Mouse (Mus musculus): ENCODE data around the gene Notch2. TPM values are rescaled to one million over a fixed set of nuclear protein-coding genes. Genes with fewer than 3 reads are reported as not detected.

Gene Notch2
- polyA plus RNA-seq, 1 experiment from 2014 or later, result 42.7 TPM

DNA sequence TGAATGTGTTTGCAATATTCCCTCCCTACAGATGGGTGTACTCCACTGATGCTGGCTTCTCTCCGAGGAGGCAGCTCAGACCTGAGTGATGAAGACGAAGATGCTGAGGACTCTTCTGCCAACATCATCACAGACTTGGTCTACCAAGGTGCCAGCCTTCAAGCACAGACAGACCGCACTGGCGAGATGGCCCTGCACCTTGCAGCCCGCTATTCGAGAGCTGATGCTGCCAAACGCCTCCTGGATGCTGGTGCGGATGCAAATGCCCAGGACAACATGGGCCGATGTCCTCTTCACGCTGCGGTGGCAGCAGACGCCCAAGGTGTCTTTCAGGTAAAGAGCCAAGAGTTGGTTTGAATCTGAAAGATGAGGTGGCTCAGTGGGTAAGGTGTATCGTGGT is 129.5 kb downstream of the Notch2 start:
- no peak overlapping the region for H3K9ac ChIP-seq (ENCODE audit: low read depth, low read length)
- H3K27me3 ChIP-seq (ENCODE audit: control insufficient read depth, insufficient read depth, low read length), result no peaks in the 10 kb centered on the region
- no peak overlapping the region for H3K4me2 ChIP-seq (replicated peaks; ENCODE audit: low read depth, low read length)
- no peak for ATAC-seq (ENCODE audit: low FRiP score, low TSS enrichment)
- H3K9me3 ChIP-seq (ENCODE audit: control insufficient read depth, low read length), result no peaks in the 10 kb centered on the region
- H3K4me1 ChIP-seq (ENCODE audit: control insufficient read depth, insufficient read depth, low read length), result no peaks in the 10 kb centered on the region
- no peak overlapping the region for H3K4me3 ChIP-seq (ENCODE audit: low read length)
- H3K36me3 ChIP-seq (ENCODE audit: control insufficient read depth, insufficient read depth, low read length), result peaks cover 95% of the 10 kb centered on the region
- WGBS, result 96% methylated on average over 13 of the region's 13 CpGs
- no peak overlapping the region for H3K27ac ChIP-seq (ENCODE audit: low read depth, low read length)

DNA sequence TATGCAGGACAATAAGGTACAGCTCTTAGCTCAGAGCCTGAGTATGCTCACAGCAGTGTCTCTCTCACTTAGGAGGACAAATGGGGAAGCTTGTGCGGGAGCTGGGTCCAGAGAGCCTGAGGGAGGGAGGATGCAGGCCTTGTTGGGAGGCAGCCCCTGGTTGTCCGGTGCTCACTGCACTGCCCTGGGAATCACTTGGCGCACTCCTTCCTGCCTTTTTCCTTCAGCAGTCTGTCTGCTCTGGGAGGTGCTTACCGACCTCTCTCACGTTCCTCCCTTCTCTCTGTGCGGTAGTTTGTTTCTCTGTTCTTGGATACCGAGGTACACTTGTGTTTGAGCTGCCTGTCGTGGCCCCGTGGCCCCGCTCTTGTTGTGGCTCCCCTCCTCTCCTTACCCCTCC is 131.9 kb downstream of the Notch2 start:
- Histone ChIP-seq H3K36me3 (ENCODE audit: control insufficient read depth, insufficient read depth, low read length) (peaks cover 91% of the 10 kb centered on the region), H3K9ac (ENCODE audit: low read depth, low read length) (no peak overlapping the region), H3K27me3 (ENCODE audit: control insufficient read depth, insufficient read depth, low read length) (no peaks in the 10 kb centered on the region), H3K4me3 (ENCODE audit: low read length) (no peak overlapping the region), H3K4me2 (replicated peaks; ENCODE audit: low read depth, low read length) (no peak overlapping the region), H3K4me1 (ENCODE audit: control insufficient read depth, insufficient read depth, low read length) (no peaks in the 10 kb centered on the region), H3K9me3 (ENCODE audit: control insufficient read depth, low read length) (no peaks in the 10 kb centered on the region), H3K27ac (ENCODE audit: low read depth, low read length) (no peak overlapping the region)
- WGBS, result 75% methylated on average over 10 of the region's 10 CpGs
- no peak for ATAC-seq (ENCODE audit: low FRiP score, low TSS enrichment)

DNA sequence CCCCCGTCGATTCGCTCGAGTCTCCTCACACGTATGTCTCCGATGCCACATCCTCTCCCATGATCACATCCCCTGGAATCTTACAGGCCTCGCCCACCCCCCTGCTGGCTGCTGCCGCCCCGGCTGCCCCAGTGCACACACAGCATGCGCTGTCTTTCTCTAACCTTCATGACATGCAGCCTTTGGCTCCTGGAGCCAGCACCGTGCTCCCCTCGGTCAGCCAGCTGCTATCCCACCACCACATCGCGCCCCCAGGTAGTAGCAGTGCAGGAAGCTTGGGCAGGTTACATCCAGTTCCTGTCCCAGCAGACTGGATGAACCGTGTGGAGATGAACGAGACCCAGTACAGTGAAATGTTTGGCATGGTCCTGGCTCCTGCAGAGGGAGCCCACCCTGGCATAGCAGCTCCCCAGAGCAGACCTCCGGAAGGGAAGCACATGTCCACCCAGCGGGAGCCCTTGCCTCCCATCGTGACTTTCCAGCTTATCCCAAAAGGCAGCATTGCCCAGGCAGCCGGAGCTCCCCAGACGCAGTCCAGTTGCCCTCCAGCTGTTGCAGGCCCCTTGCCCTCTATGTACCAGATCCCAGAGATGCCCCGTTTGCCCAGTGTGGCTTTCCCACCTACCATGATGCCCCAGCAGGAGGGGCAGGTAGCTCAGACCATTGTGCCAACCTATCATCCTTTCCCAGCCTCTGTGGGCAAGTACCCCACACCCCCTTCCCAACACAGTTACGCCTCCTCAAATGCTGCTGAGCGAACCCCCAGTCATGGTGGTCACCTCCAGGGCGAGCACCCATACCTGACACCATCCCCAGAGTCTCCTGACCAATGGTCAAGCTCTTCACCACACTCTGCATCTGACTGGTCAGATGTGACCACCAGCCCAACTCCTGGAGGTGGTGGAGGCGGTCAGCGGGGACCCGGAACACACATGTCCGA is 133.4 kb downstream of the Notch2 start:
- Histone ChIP-seq H3K4me2 (replicated peaks; ENCODE audit: low read depth, low read length) (no peak overlapping the region), H3K9ac (ENCODE audit: low read depth, low read length) (no peak overlapping the region), H3K27me3 (ENCODE audit: control insufficient read depth, insufficient read depth, low read length) (no peaks in the 10 kb centered on the region), H3K4me1 (ENCODE audit: control insufficient read depth, insufficient read depth, low read length) (no peaks in the 10 kb centered on the region), H3K4me3 (ENCODE audit: low read length) (no peak overlapping the region), H3K36me3 (ENCODE audit: control insufficient read depth, insufficient read depth, low read length) (peaks cover 88% of the 10 kb centered on the region), H3K27ac (ENCODE audit: low read depth, low read length) (no peak overlapping the region), H3K9me3 (ENCODE audit: control insufficient read depth, low read length) (no peaks in the 10 kb centered on the region)
- 97% methylated on average over 29 of the region's 29 CpGs for WGBS
- no peak for ATAC-seq (ENCODE audit: low FRiP score, low TSS enrichment)

DNA sequence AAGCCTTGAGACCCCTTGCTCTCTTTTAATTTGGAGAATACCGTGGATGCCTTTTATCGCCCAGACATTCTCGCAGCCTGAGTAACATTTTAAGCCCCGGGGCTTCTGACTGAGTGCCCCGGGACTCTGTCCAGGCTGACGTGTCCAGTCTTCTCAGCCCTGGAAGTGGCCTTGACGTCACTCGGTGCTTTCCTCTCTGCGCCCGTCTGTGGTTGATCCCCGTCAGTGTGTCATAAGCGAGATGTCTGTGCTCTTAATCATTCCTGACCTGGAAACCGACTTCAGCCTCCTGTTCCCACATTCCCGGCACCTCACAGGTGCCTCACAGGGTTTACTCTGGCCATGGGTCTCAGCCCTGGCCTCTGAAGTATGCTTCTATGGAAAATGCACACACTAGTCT is 134.4 kb downstream of the Notch2 start:
- no peak for ATAC-seq (ENCODE audit: low FRiP score, low TSS enrichment)
- Histone ChIP-seq H3K36me3 (ENCODE audit: control insufficient read depth, insufficient read depth, low read length) (peaks cover 78% of the 10 kb centered on the region), H3K4me2 (replicated peaks; ENCODE audit: low read depth, low read length) (no peak overlapping the region), H3K4me1 (ENCODE audit: control insufficient read depth, insufficient read depth, low read length) (no peaks in the 10 kb centered on the region), H3K9ac (ENCODE audit: low read depth, low read length) (no peak overlapping the region), H3K27me3 (ENCODE audit: control insufficient read depth, insufficient read depth, low read length) (no peaks in the 10 kb centered on the region), H3K9me3 (ENCODE audit: control insufficient read depth, low read length) (no peaks in the 10 kb centered on the region), H3K4me3 (ENCODE audit: low read length) (no peak overlapping the region), H3K27ac (ENCODE audit: low read depth, low read length) (no peak overlapping the region)
- 91% methylated on average over 14 of the region's 14 CpGs for WGBS

DNA sequence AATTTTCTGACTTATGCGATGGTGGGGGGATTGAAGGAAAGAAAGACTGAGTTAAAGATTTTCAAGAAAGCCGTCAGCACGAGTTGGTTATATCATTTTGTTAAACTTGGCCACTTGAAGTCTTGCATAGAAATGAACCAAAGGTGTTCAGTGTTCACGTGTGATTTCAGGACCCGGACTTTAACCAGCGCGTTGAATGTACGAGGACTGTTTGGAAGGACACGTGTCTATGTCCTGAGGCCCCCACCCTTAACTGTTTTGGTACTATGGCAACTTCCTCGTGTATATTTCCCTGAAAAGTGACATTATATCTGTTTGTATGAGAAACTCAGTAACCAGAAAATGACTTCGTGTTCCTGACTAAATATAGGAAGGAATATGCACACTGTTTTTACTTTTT is 136.6 kb downstream of the Notch2 start:
- no peak overlapping the region for H3K27ac ChIP-seq (ENCODE audit: low read depth, low read length)
- H3K4me3 ChIP-seq (ENCODE audit: low read length), result no peak overlapping the region
- no peaks in the 10 kb centered on the region for H3K4me1 ChIP-seq (ENCODE audit: control insufficient read depth, insufficient read depth, low read length)
- H3K27me3 ChIP-seq (ENCODE audit: control insufficient read depth, insufficient read depth, low read length), result no peaks in the 10 kb centered on the region
- H3K9me3 ChIP-seq (ENCODE audit: control insufficient read depth, low read length), result no peaks in the 10 kb centered on the region
- no peak overlapping the region for H3K4me2 ChIP-seq (replicated peaks; ENCODE audit: low read depth, low read length)
- WGBS, result 95% methylated on average over 11 of the region's 11 CpGs
- H3K9ac ChIP-seq (ENCODE audit: low read depth, low read length), result no peak overlapping the region
- peaks cover 57% of the 10 kb centered on the region for H3K36me3 ChIP-seq (ENCODE audit: control insufficient read depth, insufficient read depth, low read length)
- ATAC-seq (ENCODE audit: low FRiP score, low TSS enrichment), result no peak

DNA sequence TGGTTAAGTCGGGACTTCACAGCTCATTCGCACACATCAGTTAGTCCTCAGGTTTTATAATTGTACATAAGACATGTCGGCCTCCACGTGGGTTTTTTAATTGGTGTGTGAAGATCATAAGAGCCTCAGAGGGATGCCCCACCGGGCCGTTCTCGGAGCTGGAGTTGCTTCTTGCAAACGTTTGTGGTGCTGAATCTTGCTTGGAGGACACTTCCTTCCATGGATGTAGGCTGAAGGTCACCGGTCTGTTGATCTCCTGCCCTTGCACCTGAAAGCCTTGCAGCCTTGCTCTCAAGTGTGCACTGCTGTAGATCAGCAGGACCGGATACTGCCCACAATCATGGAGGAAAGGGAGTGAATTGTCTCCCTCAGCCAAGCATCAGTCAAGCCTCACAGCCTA is 137.7 kb downstream of the Notch2 start:
- WGBS, result 90% methylated on average over 10 of the region's 10 CpGs
- H3K27ac ChIP-seq (ENCODE audit: low read depth, low read length), result no peak overlapping the region
- no peaks in the 10 kb centered on the region for H3K27me3 ChIP-seq (ENCODE audit: control insufficient read depth, insufficient read depth, low read length)
- no peak for ATAC-seq (ENCODE audit: low FRiP score, low TSS enrichment)
- no peak overlapping the region for H3K9ac ChIP-seq (ENCODE audit: low read depth, low read length)
- H3K4me1 ChIP-seq (ENCODE audit: control insufficient read depth, insufficient read depth, low read length), result no peaks in the 10 kb centered on the region
- no peak overlapping the region for H3K4me2 ChIP-seq (replicated peaks; ENCODE audit: low read depth, low read length)
- H3K9me3 ChIP-seq (ENCODE audit: control insufficient read depth, low read length), result no peaks in the 10 kb centered on the region
- H3K36me3 ChIP-seq (ENCODE audit: control insufficient read depth, insufficient read depth, low read length), result peaks cover 46% of the 10 kb centered on the region
- no peak overlapping the region for H3K4me3 ChIP-seq (ENCODE audit: low read length)

DNA sequence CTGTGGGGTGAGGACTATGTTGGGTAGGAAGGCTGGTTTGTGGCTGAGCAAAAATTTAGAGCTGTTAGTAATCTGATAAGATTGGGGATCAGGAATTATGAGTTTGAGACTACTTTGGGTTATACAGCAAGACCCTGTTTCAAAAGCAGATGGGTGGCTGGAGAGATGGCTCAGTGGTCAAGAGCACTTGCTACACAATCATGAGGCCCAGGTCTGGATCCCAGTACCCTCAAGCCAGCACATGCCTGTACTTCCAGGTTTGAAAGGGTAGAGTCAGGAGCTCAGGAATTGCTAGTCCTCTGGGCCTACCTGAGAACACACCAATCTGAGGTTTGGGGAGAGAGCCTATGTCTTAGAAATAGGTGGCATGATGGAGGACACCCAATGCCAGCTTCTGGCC is 140.1 kb downstream of the Notch2 start:
- H3K4me3 ChIP-seq (ENCODE audit: low read length), result no peak overlapping the region
- H3K27me3 ChIP-seq (ENCODE audit: control insufficient read depth, insufficient read depth, low read length), result no peaks in the 10 kb centered on the region
- no peaks in the 10 kb centered on the region for H3K9me3 ChIP-seq (ENCODE audit: control insufficient read depth, low read length)
- no peak overlapping the region for H3K27ac ChIP-seq (ENCODE audit: low read depth, low read length)
- H3K4me2 ChIP-seq (replicated peaks; ENCODE audit: low read depth, low read length), result no peak overlapping the region
- H3K4me1 ChIP-seq (ENCODE audit: control insufficient read depth, insufficient read depth, low read length), result no peaks in the 10 kb centered on the region
- H3K9ac ChIP-seq (ENCODE audit: low read depth, low read length), result no peak overlapping the region
- peaks cover 21% of the 10 kb centered on the region for H3K36me3 ChIP-seq (ENCODE audit: control insufficient read depth, insufficient read depth, low read length)
- no peak for ATAC-seq (ENCODE audit: low FRiP score, low TSS enrichment)

DNA sequence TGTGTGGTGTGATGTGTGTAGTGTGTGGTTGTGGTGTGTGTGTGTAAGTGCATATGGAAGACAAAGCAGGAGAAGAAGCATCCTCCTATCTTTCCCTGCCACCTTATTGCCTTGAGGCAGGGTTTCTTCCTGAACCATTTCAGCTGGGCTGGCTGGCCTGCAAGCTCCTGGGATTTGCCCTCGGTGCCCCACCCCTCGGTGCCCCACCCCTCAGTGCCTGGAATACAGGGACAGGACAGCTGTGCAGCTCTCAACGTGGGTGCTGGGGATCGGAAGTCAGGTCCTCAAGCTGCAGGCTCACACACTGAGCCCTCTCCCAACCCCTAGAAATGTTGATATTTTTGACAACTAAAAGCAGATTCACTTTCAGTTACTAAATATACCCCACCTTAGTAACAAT is 142.8 kb downstream of the Notch2 start:
- Histone ChIP-seq H3K4me3 (ENCODE audit: low read length) (no peak overlapping the region), H3K4me1 (ENCODE audit: control insufficient read depth, insufficient read depth, low read length) (no peaks in the 10 kb centered on the region), H3K27ac (ENCODE audit: low read depth, low read length) (no peak overlapping the region), H3K27me3 (ENCODE audit: control insufficient read depth, insufficient read depth, low read length) (no peaks in the 10 kb centered on the region), H3K4me2 (replicated peaks; ENCODE audit: low read depth, low read length) (no peak overlapping the region), H3K9me3 (ENCODE audit: control insufficient read depth, low read length) (no peaks in the 10 kb centered on the region), H3K9ac (ENCODE audit: low read depth, low read length) (no peak overlapping the region), H3K36me3 (ENCODE audit: control insufficient read depth, insufficient read depth, low read length) (peaks cover 2% of the 10 kb centered on the region; the same call in 1 of the 2 replicates)
- no peak for ATAC-seq (ENCODE audit: low FRiP score, low TSS enrichment)
- WGBS, result 42% methylated on average over 4 of the region's 4 CpGs

DNA sequence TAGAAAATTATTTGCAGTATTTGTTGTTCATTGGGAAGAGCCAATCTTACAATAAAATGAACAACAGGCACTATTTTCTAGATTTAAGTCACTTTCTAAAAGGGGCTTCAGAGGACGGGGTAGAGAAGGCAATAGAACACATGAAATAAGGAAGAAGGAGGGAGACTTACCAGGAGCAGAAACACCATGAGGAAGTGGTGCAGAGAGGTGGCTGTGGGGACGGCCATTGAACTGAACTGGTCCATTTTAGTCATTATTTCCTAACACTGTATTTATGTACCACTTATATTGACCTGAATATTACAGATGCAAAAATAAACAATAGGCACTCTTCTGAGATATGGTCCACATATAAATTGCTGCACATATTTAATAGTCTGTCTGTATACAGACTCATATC is 143.7 kb downstream of the Notch2 start:
- WGBS, result 79% methylated on average over 2 of the region's 2 CpGs
- no peak overlapping the region for H3K9ac ChIP-seq (ENCODE audit: low read depth, low read length)
- no peak for ATAC-seq (ENCODE audit: low FRiP score, low TSS enrichment)

More for the DNA sequence above, 143.7 kb downstream of the Notch2 start:
- Histone ChIP-seq H3K27ac (ENCODE audit: low read depth, low read length) (no peak overlapping the region), H3K9me3 (ENCODE audit: control insufficient read depth, low read length) (no peaks in the 10 kb centered on the region), H3K4me2 (replicated peaks; ENCODE audit: low read depth, low read length) (no peak overlapping the region), H3K4me1 (ENCODE audit: control insufficient read depth, insufficient read depth, low read length) (no peaks in the 10 kb centered on the region), H3K4me3 (ENCODE audit: low read length) (no peak overlapping the region), H3K36me3 (ENCODE audit: control insufficient read depth, insufficient read depth, low read length) (no peaks in the 10 kb centered on the region), H3K27me3 (ENCODE audit: control insufficient read depth, insufficient read depth, low read length) (no peaks in the 10 kb centered on the region)

Data from kidney, embryonic 14.5 days (tissue).